Mouse (Mus musculus): ENCODE measurements around the gene Gm3629. TPM values are rescaled to one million over a fixed set of nuclear protein-coding genes. Genes with fewer than 3 reads are reported as not detected.
"Not testable (repeated sequence)": the region's sequence is repeated elsewhere in the genome, so short reads cannot be mapped to it uniquely, and the experiment has no call there.

Gm3629 gene
- total RNA-seq (2012; rRNA removed): not detected in 2 replicates
- not detected for polyA plus RNA-seq (2012; ENCODE audit: insufficient read depth in 1 of 2, insufficient read length in 2 of 2, low read depth in 1 of 2, low replicate concordance in 2 of 2, missing spikeins in 1 of 2)

GRCm38 (mm10) chr14:6590513-6590912 is at the start of gene Gm3629:
Gene Gm3629, minus strand, starts transcription at chr14:6590613.
- not testable (repeated sequence) for H3K79me2 ChIP-seq (ENCODE audit: control insufficient read depth, insufficient read depth, low read length, poor library complexity); H3K4me3 ChIP-seq (ENCODE audit: control insufficient read depth in 1 of 2, insufficient read depth in 1 of 2, low read depth in 2 of 2, low read length in 2 of 2); H3K36me3 ChIP-seq (ENCODE audit: control insufficient read depth in 1 of 2, insufficient read depth in 2 of 2, low read length in 2 of 2); DNase-seq (ENCODE audit: low read depth, low spot score); H3K27me3 ChIP-seq (ENCODE audit: control insufficient read depth in 1 of 2, insufficient read depth in 2 of 2, low read length in 2 of 2); H3K4me1 ChIP-seq (ENCODE audit: control insufficient read depth in 1 of 2, insufficient read depth in 2 of 2, low read length in 2 of 2); H3K27ac ChIP-seq (ENCODE audit: control insufficient read depth, low read depth, low read length); H3K9ac ChIP-seq (ENCODE audit: control insufficient read depth, low read depth, low read length, poor library complexity, severe bottlenecking); H3K9me3 ChIP-seq (replicated peaks; ENCODE audit: insufficient read depth, low read length)

- not testable (repeated sequence) for DNase-seq (ENCODE audit: low read depth, low spot score); H3K27me3 ChIP-seq (ENCODE audit: control insufficient read depth in 1 of 2, insufficient read depth in 2 of 2, low read length in 2 of 2); H3K9me3 ChIP-seq (replicated peaks; ENCODE audit: insufficient read depth, low read length); H3K36me3 ChIP-seq (ENCODE audit: control insufficient read depth in 1 of 2, insufficient read depth in 2 of 2, low read length in 2 of 2); H3K4me3 ChIP-seq (ENCODE audit: control insufficient read depth in 1 of 2, insufficient read depth in 1 of 2, low read depth in 2 of 2, low read length in 2 of 2); H3K9ac ChIP-seq (ENCODE audit: control insufficient read depth, low read depth, low read length, poor library complexity, severe bottlenecking); H3K79me2 ChIP-seq (ENCODE audit: control insufficient read depth, insufficient read depth, low read length, poor library complexity); H3K4me1 ChIP-seq (ENCODE audit: control insufficient read depth in 1 of 2, insufficient read depth in 2 of 2, low read length in 2 of 2); H3K27ac ChIP-seq (ENCODE audit: control insufficient read depth, low read depth, low read length)
Observed at GRCm38 (mm10) chr14:6622318-6622717, 31.9 kb upstream of the Gm3629 start, which contains the start of gene Gm3460. Gene Gm3460, minus strand, starts transcription at chr14:6622418.

- not testable (repeated sequence) for DNase-seq (ENCODE audit: low read depth, low spot score); H3K9me3 ChIP-seq (replicated peaks; ENCODE audit: insufficient read depth, low read length); H3K4me3 ChIP-seq (ENCODE audit: control insufficient read depth in 1 of 2, insufficient read depth in 1 of 2, low read depth in 2 of 2, low read length in 2 of 2); H3K36me3 ChIP-seq (ENCODE audit: control insufficient read depth in 1 of 2, insufficient read depth in 2 of 2, low read length in 2 of 2); H3K27me3 ChIP-seq (ENCODE audit: control insufficient read depth in 1 of 2, insufficient read depth in 2 of 2, low read length in 2 of 2); H3K79me2 ChIP-seq (ENCODE audit: control insufficient read depth, insufficient read depth, low read length, poor library complexity); H3K9ac ChIP-seq (ENCODE audit: control insufficient read depth, low read depth, low read length, poor library complexity, severe bottlenecking); H3K4me1 ChIP-seq (ENCODE audit: control insufficient read depth in 1 of 2, insufficient read depth in 2 of 2, low read length in 2 of 2); H3K27ac ChIP-seq (ENCODE audit: control insufficient read depth, low read depth, low read length)
Observed at GRCm38 (mm10) chr14:6606436-6606835, 16.0 kb upstream of the Gm3629 start.

- H3K4me3 ChIP-seq (ENCODE audit: control insufficient read depth in 1 of 2, insufficient read depth in 1 of 2, low read depth in 2 of 2, low read length in 2 of 2); H3K4me1 ChIP-seq (ENCODE audit: control insufficient read depth in 1 of 2, insufficient read depth in 2 of 2, low read length in 2 of 2); H3K36me3 ChIP-seq (ENCODE audit: control insufficient read depth in 1 of 2, insufficient read depth in 2 of 2, low read length in 2 of 2); DNase-seq (ENCODE audit: low read depth, low spot score); H3K79me2 ChIP-seq (ENCODE audit: control insufficient read depth, insufficient read depth, low read length, poor library complexity); H3K27ac ChIP-seq (ENCODE audit: control insufficient read depth, low read depth, low read length); H3K27me3 ChIP-seq (ENCODE audit: control insufficient read depth in 1 of 2, insufficient read depth in 2 of 2, low read length in 2 of 2); H3K9me3 ChIP-seq (replicated peaks; ENCODE audit: insufficient read depth, low read length); H3K9ac ChIP-seq (ENCODE audit: control insufficient read depth, low read depth, low read length, poor library complexity, severe bottlenecking): not testable (repeated sequence)
Observed at GRCm38 (mm10) chr14:6605004-6605403, 14.6 kb upstream of the Gm3629 start.

GRCm38 (mm10) chr14:6604551-6604950 is 14.1 kb upstream of the Gm3629 start:
- H3K27ac ChIP-seq (ENCODE audit: control insufficient read depth, low read depth, low read length); DNase-seq (ENCODE audit: low read depth, low spot score); H3K9ac ChIP-seq (ENCODE audit: control insufficient read depth, low read depth, low read length, poor library complexity, severe bottlenecking): not testable (repeated sequence)

GRCm38 (mm10) chr14:6537190-6537589 is 53.2 kb downstream of the Gm3629 start, which contains the start of gene Gm8356:
Gene Gm8356, minus strand, starts transcription at chr14:6537290.
- DNase-seq (ENCODE audit: low read depth, low spot score); H3K36me3 ChIP-seq (ENCODE audit: control insufficient read depth in 1 of 2, insufficient read depth in 2 of 2, low read length in 2 of 2): not testable (repeated sequence)

More at GRCm38 (mm10) chr14:6604551-6604950, 14.1 kb upstream of the Gm3629 start:
- not testable (repeated sequence) for H3K4me1 ChIP-seq (ENCODE audit: control insufficient read depth in 1 of 2, insufficient read depth in 2 of 2, low read length in 2 of 2); H3K27me3 ChIP-seq (ENCODE audit: control insufficient read depth in 1 of 2, insufficient read depth in 2 of 2, low read length in 2 of 2); H3K4me3 ChIP-seq (ENCODE audit: control insufficient read depth in 1 of 2, insufficient read depth in 1 of 2, low read depth in 2 of 2, low read length in 2 of 2); H3K9me3 ChIP-seq (replicated peaks; ENCODE audit: insufficient read depth, low read length); H3K79me2 ChIP-seq (ENCODE audit: control insufficient read depth, insufficient read depth, low read length, poor library complexity); H3K36me3 ChIP-seq (ENCODE audit: control insufficient read depth in 1 of 2, insufficient read depth in 2 of 2, low read length in 2 of 2)

More at GRCm38 (mm10) chr14:6537190-6537589, 53.2 kb downstream of the Gm3629 start, which contains the start of gene Gm8356:
- H3K9me3 ChIP-seq (replicated peaks; ENCODE audit: insufficient read depth, low read length); H3K27me3 ChIP-seq (ENCODE audit: control insufficient read depth in 1 of 2, insufficient read depth in 2 of 2, low read length in 2 of 2); H3K9ac ChIP-seq (ENCODE audit: control insufficient read depth, low read depth, low read length, poor library complexity, severe bottlenecking); H3K27ac ChIP-seq (ENCODE audit: control insufficient read depth, low read depth, low read length); H3K79me2 ChIP-seq (ENCODE audit: control insufficient read depth, insufficient read depth, low read length, poor library complexity); H3K4me3 ChIP-seq (ENCODE audit: control insufficient read depth in 1 of 2, insufficient read depth in 1 of 2, low read depth in 2 of 2, low read length in 2 of 2); H3K4me1 ChIP-seq (ENCODE audit: control insufficient read depth in 1 of 2, insufficient read depth in 2 of 2, low read length in 2 of 2): not testable (repeated sequence)

Measured in MEL (cell line).